28 mouse cellular contexts compared by ENCODE assay signal in genomic region chr9:94047845-94048244, GRCm38 (mm10).
"Had no signal": no experiment of that assay in that cellular context is flagged by ENCODE, and none has a peak within 500 bp of the region (broad histone marks: within the 10 kb centered on the region; RNA-seq: fewer than 3 reads in every experiment).

No protein-coding gene starts in this region.

- H3K27ac ChIP-seq: embryonic facial prominence, embryonic 10.5 days; embryonic facial prominence, embryonic 12.5 days; embryonic facial prominence, embryonic 13.5 days; embryonic facial prominence, embryonic 15.5 days; forebrain, embryonic 10.5 days; forebrain, embryonic 12.5 days; forebrain, embryonic 13.5 days; forebrain, embryonic 15.5 days; gastrocnemius, adult 2 months had no signal

- H3K4me2 ChIP-seq: embryonic facial prominence, embryonic 12.5 days; embryonic facial prominence, embryonic 13.5 days; embryonic facial prominence, embryonic 15.5 days; forebrain, embryonic 12.5 days; forebrain, embryonic 13.5 days; forebrain, embryonic 15.5 days had no signal

- H3K4me3 ChIP-seq: embryonic facial prominence, embryonic 10.5 days; embryonic facial prominence, embryonic 12.5 days; embryonic facial prominence, embryonic 13.5 days; embryonic facial prominence, embryonic 15.5 days; erythroblast, embryonic 14.5 days; forebrain, embryonic 10.5 days; forebrain, embryonic 12.5 days; forebrain, embryonic 13.5 days; forebrain, embryonic 15.5 days; gastrocnemius, adult 2 months had no signal

- H3K9ac ChIP-seq: embryonic facial prominence, embryonic 12.5 days; embryonic facial prominence, embryonic 13.5 days; embryonic facial prominence, embryonic 15.5 days; forebrain, embryonic 12.5 days; forebrain, embryonic 13.5 days; forebrain, embryonic 15.5 days; forebrain, postnatal 0 days had no signal

- H3K27me3 ChIP-seq: embryonic facial prominence, embryonic 12.5 days; embryonic facial prominence, embryonic 13.5 days; embryonic facial prominence, embryonic 15.5 days; forebrain, embryonic 12.5 days; forebrain, embryonic 13.5 days; forebrain, embryonic 15.5 days had no signal

- H3K4me1 ChIP-seq: embryonic facial prominence, embryonic 10.5 days; embryonic facial prominence, embryonic 12.5 days; embryonic facial prominence, embryonic 13.5 days; embryonic facial prominence, embryonic 15.5 days; forebrain, embryonic 10.5 days; forebrain, embryonic 12.5 days; forebrain, embryonic 13.5 days; forebrain, embryonic 15.5 days had no signal

- H3K36me3 ChIP-seq: embryonic facial prominence, embryonic 10.5 days; embryonic facial prominence, embryonic 12.5 days; embryonic facial prominence, embryonic 13.5 days; embryonic facial prominence, embryonic 15.5 days; forebrain, embryonic 10.5 days; forebrain, embryonic 12.5 days; forebrain, embryonic 15.5 days had no signal

- DNase-seq: cerebellum, adult 2 months; cerebellum, adult 8-10 months; cerebellum, adult 9-10 months; cerebellum, adult 9-11 months; cerebellum, postnatal 10 days; cerebellum, postnatal 14 days; cerebellum, postnatal 25 days; cerebellum, postnatal 36 days; embryo, embryonic 11 days; forebrain, postnatal 0 days; gastrocnemius, adult 2 months; gastrocnemius, postnatal 10 days; gastrocnemius, postnatal 14 days; gastrocnemius, postnatal 25 days; gastrocnemius, postnatal 36 days; heart, adult 11 months; heart, adult 18-20 months had no signal

- H3K9me3 ChIP-seq: embryonic facial prominence, embryonic 10.5 days; embryonic facial prominence, embryonic 12.5 days; embryonic facial prominence, embryonic 13.5 days; embryonic facial prominence, embryonic 15.5 days; forebrain, embryonic 10.5 days; forebrain, embryonic 12.5 days; forebrain, embryonic 13.5 days; forebrain, embryonic 15.5 days had no signal

- ATAC-seq: forebrain, embryonic 13.5 days; forebrain, embryonic 14.5 days; forebrain, embryonic 15.5 days; forebrain, embryonic 16.5 days; forebrain, postnatal 0 days had no signal
